Mouse (Mus musculus) frontal cortex, adult (tissue): ENCODE results near the gene Men1.
A peak's percentile ranks its signal among the peaks of the same experiment; 100 is the strongest.
"Not testable (repeated sequence)": the region's sequence is repeated elsewhere in the genome, so short reads cannot be mapped to it uniquely, and the experiment has no call there.

Experiments
- ATAC-seq: cut with Nextera tagmentation; 2 replicates; pipeline ENCODE4 v1.9.2; 2017; ENCODE audit warnings: mild to moderate bottlenecking, moderate library complexity, mixed read lengths; ENCODE audit not compliant: low TSS enrichment

Gene Men1

DNA sequence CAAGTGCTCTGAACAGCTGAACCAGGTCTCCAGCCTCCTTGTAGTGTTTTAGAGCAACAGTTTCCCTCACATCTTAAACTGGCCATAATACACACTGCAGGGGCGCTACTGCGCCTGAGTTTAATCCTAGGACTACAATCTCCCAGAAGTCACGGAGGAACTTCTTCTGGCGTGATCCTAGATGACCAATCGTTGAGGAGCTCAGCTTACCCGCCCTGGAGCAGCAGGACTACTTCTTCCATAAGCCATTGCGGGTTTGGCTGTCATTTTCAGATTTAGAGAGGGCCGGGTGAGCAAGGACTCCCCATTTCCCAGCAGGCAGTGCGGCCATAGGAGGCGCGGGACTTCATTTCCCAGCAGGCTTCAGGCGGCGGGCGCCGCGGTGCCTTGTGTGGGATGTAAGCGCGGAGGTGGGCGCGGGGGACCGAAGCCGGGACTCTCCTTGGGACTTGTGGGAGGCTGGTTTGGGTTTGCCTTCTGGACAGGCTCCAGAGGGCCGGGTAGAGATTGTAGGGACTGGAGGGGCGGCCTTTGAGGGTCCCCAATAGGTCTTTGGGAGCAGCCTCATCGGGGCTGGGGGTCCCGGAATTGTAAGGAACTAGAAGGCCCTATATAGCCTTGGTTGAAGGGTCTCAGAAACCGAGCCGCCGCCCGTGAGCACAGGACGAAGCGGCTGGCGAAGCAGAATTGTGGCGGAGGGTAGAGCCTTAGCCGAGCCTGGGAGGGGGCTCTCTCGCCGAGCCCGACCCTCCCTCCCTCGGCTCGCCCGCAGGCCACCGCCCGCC lies at the start of gene Men1:
Men1 (plus strand) TSS at position 307 of the 785 bp plus-strand sequence.
- ATAC-seq, result peak; percentile 94

DNA sequence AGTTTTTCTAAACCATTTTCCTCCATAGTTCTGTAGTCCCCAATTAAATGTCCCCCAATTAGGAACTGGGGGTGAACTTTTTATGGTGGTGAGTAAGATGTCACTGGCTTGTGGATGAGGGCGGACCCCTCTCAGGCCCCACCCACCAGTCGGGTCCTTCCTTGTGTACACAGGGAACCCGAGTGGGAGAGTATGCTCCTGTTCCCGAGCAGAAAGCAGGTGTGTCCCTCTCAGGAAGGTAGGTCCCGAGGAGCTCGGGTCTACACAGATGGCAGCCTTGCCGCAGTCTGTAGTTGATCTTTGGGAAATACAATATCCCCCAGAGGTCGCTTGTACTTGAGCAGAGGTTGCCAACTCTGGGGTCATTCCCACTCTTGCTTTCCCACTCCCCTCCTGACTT lies 49.6 kb upstream of the Men1 start:
- ATAC-seq, result no peak

DNA sequence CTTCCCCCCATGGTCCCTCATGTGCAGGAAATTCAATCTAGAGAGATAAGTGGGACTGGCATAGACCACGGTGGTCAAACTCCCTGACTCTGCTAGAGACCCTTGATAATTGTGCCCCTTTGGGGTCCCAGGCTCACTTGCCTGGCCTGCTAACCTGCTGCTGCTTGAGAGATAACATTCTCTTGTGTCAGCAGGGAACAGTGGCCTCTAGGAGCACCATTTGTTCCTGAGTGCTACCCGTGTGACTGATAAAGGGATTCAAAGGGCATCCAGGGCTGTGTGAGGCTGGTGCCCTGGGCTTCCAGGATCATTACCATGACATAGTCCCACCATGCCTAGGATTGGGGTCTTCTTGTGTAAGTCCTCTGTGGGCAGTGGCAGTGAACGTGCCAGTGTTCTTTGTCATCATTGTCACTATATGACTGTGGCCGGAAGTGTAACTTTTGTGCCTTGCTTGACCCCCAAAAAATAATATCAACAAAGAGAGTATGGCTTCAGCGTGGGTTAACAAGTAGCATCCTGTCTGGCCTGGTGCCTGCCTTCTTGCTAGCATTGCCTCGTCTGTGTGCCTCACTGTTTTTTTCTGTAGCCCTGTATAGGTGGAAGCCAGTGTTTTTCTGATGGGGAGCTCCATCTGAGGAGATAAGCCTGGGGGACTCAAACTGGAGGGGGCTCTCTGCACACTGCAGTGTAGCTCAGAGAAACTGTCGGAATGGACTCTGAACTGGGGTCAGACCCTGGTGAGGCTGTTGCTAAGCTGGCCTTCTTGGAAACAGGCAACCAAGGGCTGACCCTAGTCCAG lies 48.9 kb upstream of the Men1 start:
- no peak for ATAC-seq

DNA sequence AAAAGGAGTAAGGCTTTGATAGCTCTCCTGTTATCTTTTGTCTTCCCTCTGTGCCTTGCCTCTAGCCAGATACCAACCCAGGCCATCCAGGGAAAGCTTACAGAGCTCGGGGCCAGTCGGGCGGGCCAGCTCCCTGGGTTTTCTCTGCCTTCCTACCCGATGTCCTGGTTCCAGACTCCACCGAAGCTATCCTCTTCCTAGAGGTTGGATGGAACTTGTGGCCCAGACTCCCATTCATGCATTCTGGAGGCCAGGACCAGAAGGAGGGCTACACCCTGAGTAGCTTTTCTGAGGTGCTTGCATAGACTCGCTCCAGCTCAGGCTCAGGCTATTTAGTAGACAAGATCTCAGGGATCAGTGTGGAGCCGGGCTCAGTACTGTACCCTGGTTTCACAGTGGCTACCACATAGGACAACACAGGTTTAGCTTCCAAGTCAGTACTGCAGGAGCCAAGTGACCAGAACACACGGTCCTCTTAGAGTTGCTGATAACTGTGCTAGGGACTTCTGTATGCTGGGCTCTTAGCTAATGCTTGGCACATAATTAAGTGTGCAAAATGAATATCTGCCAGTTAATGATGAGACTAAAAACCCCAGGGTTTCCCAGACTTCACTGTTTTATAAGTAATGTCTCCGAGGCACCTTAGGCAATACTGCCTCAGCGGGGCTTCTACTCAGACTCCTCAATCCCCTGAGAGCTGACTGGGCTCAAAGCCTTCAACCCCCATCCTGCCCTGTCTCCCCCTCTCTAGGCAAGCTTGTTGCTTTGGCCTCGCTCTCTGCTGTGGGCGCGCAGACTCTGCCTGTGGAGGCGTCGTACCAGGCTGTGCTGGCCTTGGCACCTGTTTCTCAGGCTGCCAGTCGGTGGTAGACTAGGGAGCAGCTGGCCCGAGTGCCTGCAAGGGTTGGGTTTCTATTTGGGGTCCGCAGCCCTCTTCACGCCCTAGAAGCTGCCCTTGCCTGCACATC lies 48.1 kb upstream of the Men1 start:
- peak; percentile 73; the same call in 1 of the 2 replicates for ATAC-seq

DNA sequence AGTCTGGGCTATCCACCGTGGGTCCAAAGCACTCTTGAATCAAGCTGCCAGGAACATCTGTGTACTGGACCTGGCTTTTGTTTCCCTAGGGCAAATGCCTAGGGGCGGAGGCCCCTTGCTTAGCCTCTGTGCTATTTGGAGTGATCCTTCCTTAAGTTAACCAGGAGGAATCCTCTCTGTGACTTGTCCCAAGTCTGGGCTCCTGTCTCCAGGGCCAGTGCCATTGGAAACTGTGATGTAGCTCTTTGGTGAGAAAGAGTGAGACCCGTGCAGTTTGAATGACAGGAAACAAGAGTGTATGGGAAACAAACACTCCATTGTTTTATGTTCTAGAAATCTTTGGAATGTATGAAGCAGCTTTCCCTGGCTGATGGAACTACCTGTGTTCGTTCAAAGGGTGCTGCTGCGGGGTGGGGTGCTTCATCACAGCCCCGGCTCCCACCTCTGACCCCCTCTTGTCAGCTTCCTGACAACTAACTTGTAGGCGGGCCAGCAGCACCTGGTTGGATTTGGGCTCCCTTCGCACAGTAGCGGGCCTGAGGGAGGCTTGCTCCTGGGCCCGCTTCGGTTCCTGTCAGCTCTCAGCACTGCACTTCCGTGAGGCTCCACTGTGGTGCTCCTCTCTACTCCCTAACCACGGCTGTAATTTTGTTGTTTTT lies 46.4 kb upstream of the Men1 start:
- ATAC-seq, result no peak

DNA sequence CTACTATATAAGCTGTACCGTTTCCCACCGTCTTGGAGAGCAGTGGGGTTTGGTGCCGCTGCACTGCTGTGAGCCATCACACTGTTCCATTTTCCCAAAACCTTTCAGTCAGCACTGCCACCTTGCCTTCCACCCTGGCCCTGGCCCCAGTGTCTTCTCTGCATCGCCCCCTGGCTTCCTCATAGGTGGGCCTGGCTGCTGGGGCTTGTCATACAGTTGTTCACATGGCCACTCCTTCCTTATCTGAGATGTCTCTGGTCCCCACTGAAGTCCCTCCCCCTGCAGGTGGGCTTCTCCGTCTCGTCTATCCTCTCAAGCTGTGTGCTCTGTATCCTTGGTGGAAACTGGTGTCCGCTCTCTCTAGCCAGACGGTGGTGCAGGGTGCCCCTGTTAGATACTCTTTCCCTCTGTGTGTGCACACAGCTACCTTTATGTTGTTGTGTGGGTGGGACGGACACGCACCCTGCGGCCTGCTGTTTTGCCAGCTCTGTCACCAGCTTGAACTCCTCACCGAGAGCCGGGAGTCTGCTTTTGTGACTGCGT lies 45.0 kb upstream of the Men1 start:
- no peak for ATAC-seq

DNA sequence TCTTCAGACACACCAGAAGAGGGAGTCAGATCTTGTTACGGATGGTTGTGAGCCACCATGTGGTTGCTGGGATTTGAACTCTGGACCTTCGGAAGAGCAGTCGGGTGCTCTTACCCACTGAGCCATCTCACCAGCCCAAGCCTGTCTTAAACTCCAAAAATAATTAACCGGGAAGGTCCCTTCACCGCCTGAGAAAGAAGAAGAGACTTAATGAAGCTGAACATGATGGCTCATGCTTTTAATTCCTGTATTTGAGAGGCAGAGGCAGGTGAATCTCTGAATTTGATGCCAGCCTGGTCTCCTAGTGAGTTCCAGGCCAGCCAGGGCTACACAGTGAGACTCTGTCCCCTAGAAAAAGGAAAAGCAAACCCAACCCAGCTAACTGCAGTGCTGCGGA lies 44.1 kb upstream of the Men1 start:
- ATAC-seq, result not testable (repeated sequence)

DNA sequence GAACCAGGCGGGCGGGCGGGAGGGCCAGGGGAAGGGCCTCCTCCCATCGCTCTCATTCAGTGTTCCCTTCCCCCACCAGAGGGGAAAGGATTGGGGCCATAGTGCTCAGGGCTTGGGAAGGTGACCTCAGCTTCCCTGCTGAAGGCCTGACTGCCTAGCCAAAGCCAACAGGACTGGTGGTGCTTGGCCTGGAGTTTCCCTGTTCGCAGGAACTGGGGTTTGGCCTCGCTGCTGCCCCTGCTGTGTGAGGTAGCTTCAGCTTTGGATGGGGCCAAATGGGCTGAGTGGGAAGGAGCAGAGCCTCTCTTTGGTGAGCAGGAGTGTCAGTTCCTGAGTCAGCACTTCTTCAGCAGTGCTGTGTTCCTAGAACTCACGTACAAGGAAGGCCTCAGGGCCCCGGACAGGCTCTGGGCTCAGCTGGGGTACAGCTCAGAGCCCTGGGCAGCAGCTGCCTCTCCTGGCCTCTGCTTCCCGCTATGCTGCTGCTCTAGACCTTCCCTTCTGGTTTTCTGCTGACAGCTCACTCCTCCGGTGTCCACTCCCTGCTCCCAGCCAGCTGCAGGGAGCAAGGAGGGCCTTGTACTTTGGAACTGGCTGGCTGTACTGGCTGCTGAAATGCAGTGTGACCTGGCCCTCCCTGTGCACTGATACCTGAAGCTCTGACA lies 43.5 kb upstream of the Men1 start:
- ATAC-seq, result no peak

DNA sequence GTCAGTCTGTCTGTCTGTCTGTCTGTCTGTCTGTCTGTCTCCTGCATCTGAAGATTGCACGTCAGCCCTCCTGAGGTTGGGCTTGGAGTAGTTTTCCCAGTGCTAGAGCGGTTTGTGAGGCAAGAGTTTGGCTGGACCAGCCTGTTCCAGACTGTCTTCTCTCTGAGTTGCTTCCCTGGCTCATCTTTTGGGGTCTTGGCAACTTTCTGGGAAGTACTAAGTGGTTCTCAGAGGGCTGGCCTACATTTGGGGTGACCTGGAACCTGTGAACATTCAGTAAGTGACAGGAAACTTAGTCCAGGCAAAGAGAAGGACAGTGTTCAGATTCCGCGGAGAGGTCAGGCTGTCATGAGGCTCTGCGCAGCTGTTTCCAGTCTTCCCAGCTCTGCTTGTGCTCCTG lies 42.5 kb upstream of the Men1 start:
- ATAC-seq, result no peak

DNA sequence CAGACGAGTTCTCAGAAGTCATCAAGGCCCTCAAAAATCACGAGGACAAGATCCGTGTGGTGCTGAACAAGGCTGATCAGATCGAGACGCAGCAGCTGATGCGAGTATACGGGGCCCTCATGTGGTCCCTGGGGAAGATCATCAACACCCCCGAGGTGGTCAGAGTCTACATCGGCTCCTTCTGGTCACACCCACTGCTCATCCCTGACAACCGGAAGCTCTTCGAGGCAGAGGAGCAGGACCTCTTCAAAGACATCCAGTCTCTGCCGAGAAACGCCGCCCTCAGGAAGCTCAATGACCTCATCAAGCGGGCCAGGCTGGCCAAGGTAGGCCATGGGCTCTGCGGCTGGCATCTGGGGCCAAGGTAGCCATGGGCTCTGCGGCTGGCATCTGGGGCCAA lies 40.5 kb upstream of the Men1 start:
- no peak for ATAC-seq

DNA sequence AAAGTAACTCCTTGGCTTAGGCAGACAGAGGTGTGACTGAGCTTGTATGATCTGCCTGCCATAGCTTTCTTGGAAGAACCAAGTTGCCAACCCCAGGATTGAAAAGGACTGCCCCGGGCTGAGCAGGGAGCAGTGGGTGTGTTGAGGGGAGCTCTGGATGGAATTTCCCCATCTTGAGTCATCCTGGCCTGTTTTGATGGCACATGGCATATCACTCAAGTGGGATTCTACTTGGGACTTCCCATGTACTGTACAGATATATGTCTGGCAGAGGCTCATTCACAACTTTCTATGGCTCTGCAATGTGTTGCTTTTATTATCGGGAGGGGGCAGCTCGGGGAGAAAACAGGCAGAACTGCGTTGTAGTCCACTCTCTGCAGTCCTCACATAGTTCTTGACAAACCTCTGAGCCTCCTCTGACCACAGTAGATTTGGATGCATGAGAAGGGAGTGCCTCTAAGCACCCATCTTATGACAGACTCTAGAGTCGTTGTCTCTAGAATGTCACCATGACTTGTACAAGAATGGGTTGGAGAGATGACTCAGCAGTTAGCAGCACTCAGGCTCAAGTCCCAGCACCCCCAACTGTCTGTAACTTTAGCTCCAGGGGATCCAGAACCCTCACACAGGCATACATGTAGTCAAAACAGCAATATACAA lies 38.1 kb upstream of the Men1 start:
- ATAC-seq, result no peak

DNA sequence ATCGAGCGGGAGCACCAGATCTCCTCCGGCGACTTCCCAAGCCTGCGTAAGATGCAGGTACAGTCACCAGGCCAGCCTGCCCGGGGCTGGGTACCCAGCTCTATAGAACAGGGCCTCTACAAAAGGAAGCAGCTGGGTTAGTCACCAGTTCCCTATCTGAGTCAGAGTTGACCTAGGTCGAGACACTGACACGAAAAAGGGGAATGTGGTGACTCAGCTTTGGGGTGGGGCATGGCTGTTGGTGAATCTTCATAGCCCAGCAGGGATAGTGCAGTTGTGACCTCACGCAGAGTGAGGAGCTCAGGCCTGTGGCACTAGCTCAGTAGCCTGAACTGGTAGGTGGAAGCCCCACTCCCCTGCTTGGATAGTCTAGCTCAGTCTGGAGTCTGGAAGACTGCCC lies 37.1 kb upstream of the Men1 start:
- no peak for ATAC-seq

DNA sequence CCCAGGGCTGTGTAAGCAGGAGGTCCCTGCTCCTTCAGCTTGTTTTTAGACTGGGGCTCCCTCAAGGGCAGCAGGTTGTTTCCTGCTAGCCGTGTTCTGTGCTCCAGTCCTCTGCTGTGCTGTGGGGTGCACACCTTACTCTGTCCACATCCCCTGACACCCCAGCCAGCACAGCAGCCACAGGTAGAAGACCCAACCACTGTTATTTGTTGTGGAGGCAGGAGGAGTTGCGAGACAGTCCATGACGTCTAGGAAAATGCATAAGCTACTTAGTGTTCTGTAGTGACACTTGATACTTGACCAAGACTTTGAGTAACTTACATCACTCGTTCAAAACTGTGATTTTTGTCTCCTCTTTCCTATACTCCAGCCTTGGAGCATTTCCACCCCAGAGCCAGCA lies 35.8 kb upstream of the Men1 start:
- no peak for ATAC-seq

DNA sequence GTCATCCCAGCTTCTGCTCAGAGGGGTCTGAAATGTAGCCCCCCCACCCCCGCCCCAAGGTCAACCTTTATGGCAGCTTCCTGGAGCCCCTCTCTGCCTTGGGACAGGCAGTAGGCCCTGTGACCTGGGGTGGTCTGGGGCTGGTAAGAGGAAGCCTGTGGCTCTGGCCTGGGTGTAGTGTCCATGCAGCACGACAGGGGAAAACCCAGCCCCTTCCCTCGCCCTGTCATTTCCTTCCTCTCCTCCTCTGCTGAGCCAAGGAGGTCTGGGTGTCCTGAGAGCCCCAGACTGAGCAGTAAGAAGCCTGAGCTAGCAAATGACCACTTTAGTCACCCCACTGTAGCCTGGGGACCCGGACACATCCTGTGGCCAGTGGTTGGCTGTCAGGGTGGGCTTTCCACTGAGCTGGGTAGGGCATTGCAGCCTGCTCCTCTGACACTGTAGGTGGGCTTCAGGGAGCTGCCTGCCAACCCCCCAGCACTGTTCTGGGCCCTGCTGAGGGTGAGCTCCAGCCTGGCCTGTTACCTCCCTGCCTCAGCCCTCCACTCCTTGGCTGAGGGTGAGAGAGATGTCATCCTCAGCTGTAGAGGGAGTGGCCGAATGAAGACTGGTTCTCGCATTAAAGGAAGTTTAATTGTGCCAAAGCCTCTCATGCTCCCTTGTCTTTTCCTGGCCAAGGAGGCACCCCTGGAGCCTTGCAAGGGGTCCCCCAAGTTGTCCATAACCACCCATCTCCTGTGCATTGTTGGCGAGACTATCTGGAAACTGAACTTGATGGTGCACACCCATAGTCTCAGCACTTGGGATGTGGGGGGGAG lies 35.1 kb upstream of the Men1 start:
- no peak for ATAC-seq

DNA sequence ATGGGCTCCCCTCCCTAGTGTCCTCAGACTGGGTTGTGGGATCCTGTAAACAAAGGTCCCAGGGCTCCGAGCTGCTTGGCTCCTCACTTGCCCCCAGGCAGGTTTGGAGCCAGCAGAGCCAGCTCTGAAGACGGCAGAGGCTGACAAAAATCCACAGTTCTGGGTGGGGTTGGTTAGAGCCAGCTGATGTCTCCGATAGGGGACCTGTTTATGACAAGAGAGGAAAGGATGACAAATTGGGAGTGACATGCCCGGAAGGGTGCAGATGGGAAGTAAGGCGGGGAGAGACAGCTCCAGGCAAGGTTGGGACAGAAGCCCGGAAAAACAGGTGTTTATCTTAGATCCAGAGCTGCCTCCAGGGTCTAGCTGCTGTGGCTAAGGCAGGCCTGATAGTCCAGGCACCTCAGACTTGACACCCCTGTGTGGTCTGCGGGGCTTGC lies 34.4 kb upstream of the Men1 start:
- ATAC-seq, result no peak

DNA sequence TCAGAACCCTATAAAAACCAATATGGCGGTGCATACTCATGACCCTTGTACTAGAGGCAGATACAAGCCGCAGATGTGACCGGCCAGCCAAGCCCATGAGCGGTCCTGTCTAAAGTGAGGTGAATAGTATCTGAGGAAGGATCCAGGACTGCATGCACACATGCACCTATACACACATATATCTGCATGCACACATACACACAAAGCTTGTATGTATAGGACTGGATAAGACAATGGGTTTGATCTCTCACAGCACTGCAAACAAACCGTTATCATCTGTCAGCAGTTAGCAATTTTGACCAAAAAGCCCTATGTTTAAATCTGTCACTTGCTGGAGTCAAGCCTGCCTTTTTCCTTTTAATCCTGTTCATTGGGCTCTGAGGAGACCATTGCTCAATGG lies 32.7 kb upstream of the Men1 start:
- ATAC-seq, result no peak

DNA sequence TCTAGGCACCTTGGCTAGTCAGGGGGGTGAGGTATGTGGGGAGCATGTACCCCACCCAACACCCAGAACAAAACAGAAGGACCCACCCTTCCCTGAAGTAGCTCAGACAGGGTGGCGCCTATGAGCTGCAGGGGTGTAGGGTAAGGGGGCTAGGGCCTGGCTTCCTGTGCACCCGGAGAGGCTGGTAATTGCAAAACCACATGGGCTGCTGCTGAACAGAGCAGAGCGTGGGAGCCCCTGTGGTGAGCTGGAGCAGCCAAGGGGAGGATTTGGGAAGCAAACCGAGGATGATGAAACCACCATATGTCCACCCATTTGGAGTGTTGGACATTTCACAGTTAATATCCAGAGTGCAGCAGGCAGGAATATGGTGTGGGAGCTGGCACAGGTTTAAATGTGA lies 32.3 kb upstream of the Men1 start:
- ATAC-seq, result peak; percentile 68; the same call in 1 of the 2 replicates

DNA sequence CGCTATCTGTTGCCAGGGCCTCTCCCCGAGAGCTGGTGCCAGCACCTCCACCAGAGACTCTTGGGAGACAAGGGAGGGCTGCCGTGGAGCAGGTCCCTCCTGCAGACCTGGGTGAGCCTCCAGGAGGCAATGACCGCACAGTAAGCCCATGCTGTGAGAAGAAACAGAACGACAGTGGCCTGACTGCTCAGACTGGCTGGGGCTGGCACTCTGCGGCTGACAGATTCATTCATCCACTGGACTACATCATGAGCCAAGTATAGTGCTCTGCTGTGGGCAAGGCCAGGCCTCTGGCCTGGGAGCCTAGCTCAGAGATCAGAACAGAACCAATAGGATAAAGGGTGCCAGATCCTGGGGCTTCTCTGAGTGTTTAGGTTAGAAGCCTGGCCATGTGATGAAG lies 30.9 kb upstream of the Men1 start:
- no peak for ATAC-seq
